Mouse (Mus musculus) heart, postnatal 0 days (tissue): ENCODE results near the gene Sf3a3. TPM values are rescaled to one million over a fixed set of nuclear protein-coding genes. Genes with fewer than 3 reads are reported as not detected.
"Not testable (repeated sequence)": the region's sequence is repeated elsewhere in the genome, so short reads cannot be mapped to it uniquely, and the experiment has no call there.

Experiments used
- ATAC-seq: fragments of 200-750 bp; cut with Nextera tagmentation; 2 replicates; pipeline ENCODE4 v1.8.0; 2017; ENCODE audit warnings: low read depth, moderate number of reproducible peaks, moderate library complexity; ENCODE audit not compliant: insufficient read depth
- DNase-seq: peaks from one replicate; pipeline ENCODE4 v3.0.0-alpha.2; 2016; ENCODE audit warnings: low spot score
- H3K27ac ChIP-seq: fragments of 300-500 bp; sonication (generic); 2 replicates; pipeline ENCODE4 v1.5.1; 2014; ENCODE audit warnings: low read depth, mild to moderate bottlenecking
- H3K27me3 ChIP-seq: fragments of 300-500 bp; sonication (generic); 2 replicates; pipeline ENCODE4 v1.6.1; 2014; ENCODE audit warnings: low read length, mixed read lengths; ENCODE audit not compliant: control insufficient read depth, insufficient read depth
- H3K36me3 ChIP-seq: fragments of 300-500 bp; sonication (generic); replicated peaks from 2 replicates; pipeline ENCODE4 v1.6.1; 2014; ENCODE audit warnings: low read length, mixed read lengths; ENCODE audit not compliant: control insufficient read depth, insufficient read depth
- H3K4me1 ChIP-seq: fragments of 300-500 bp; sonication (generic); 2 replicates; pipeline ENCODE4 v1.6.1; 2014; ENCODE audit warnings: antibody characterized with exemption; ENCODE audit not compliant: control insufficient read depth, insufficient read depth
- H3K4me2 ChIP-seq: fragments of 300-500 bp; sonication (generic); 2 replicates; pipeline ENCODE4 v1.6.1; 2014; ENCODE audit warnings: low read depth, mild to moderate bottlenecking, low read length, moderate library complexity
- H3K4me3 ChIP-seq: fragments of 300-500 bp; sonication (generic); 2 replicates; pipeline ENCODE4 v1.5.1; 2014; ENCODE audit warnings: low read depth, low read length
- H3K9ac ChIP-seq: fragments of 300-500 bp; sonication (generic); replicated peaks from 2 replicates; pipeline ENCODE4 v1.6.1; 2014; ENCODE audit warnings: low read depth, low read length, mixed read lengths
- H3K9me3 ChIP-seq: fragments of 300-500 bp; sonication (generic); replicated peaks from 2 replicates; pipeline ENCODE4 v1.6.1; 2016; ENCODE audit warnings: low read length; ENCODE audit not compliant: control insufficient read depth
- CTCF ChIP-seq: IDR thresholded peaks from 2 replicates; pipeline ENCODE4 v1.5.1; 2016; ENCODE audit warnings: antibody characterized with exemption, control low read depth, low read depth
- EP300 ChIP-seq: IDR thresholded peaks from 2 replicates; pipeline ENCODE4 v1.6.1; 2016; ENCODE audit warnings: antibody characterized with exemption, low read depth
- WGBS: fragments of 180-500 bp; shearing (Covaris S2); extraction: QIAGEN DNeasy Blood & Tissue Kit; methylation state at CpG from one replicate; pipeline ENCODE4 v1.1.7; 2014; 5-methylcytosine and 5-hydroxymethylcytosine counted together
- polyA plus RNA-seq: library from polyadenylated mRNA; unstranded; fragments of >200 nt; fragmentation: Nextera tagmentation; extraction: Ambion mirVana; gene quantifications from 2 replicates; pipeline ENCODE4 v1.2.1, GENCODE M21; 2015
- total RNA-seq: library from RNA; depleted of rRNA; stranded (reverse); fragments of >200 nt; gene quantifications from 2 replicates; pipeline ENCODE4 v1.2.3, GENCODE M21; 2014; ENCODE audit warnings: low replicate concordance

The Sf3a3 gene
- total and polyA plus RNA-seq, 2 experiments from 2014 or later, result 23.6 to 50.6 TPM

DNA sequence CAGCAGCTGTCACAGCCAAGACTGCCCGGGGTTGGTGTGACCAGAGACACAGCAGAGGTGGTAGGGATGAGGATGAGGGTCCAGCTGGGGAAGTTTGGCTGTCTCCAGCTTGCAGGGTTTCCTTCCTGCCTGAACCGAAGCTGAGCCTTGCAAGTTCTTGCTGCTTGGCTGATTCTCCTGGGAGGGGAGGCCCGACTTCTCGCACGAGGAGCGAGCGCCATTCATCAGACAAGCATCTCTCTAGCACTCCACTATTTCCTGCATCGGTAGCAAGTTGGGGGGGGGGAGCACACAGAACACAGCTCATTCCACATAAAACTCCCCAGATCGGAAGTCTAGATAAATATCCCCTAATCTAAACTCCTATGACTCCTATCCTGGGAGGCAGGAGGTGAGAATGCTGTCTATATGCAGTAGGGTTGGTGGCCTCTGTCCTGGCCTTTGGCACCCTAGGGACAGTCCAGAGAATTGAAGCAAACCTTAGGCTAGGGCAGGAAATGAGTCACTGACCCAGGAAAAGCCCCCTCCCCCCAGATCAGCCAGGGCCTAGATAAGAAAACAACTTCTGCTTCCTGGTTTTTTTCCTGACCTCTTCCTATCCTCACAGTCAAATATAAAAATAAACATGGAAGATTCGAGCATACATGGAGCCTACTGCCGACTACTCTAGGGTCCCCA, 9.6 kb upstream of the Sf3a3 start:
- DNase-seq, result peak; percentile 47
- peaks cover 40% of the 10 kb centered on the region for H3K4me1 ChIP-seq
- H3K4me2 ChIP-seq, result peak overlapping the region; percentile 52
- H3K36me3 ChIP-seq, result peaks cover 20% of the 10 kb centered on the region
- WGBS, result 29% methylated on average over 11 of the region's 11 CpGs
- ATAC-seq, result peak; percentile 15
- no peaks in the 10 kb centered on the region for H3K9me3 ChIP-seq
- H3K4me3 ChIP-seq, result peak overlapping the region; percentile 7; the same call in 1 of the 2 replicates
- TF ChIP-seq CTCF, result no peak
- peak; percentile 64; the same call in 1 of the 2 replicates for TF ChIP-seq EP300
- H3K27ac ChIP-seq, result peak overlapping the region; percentile 91
- H3K9ac ChIP-seq, result peak overlapping the region; percentile 44
- H3K27me3 ChIP-seq, result no peaks in the 10 kb centered on the region

DNA sequence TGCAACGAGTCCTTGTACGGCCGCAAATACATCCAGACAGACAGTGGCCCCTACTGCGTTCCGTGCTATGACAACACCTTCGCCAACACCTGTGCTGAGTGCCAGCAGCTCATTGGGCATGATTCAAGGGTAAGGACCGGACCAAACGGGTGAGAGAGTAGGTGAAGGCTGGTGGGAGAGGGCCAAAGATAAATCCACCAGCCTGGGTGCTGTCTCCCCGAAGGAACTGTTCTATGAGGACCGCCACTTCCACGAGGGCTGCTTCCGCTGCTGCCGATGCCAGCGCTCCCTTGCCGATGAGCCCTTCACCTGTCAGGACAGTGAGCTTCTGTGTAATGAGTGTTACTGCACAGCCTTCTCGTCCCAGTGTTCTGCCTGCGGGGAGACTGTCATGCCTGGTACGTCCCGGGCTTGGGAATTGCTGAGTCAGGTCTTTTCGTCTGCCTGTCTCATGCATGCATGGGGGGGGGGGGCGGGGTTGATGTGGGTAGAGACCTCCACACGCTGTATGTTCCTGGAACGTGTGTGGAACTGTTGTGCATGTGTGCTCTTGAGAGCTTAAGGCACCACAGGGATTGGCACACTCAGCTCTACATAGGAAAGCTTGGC, 8.8 kb upstream of the Sf3a3 start:
- Histone ChIP-seq H3K27me3 (no peaks in the 10 kb centered on the region), H3K4me1 (peaks cover 48% of the 10 kb centered on the region), H3K9me3 (no peaks in the 10 kb centered on the region), H3K9ac (no peak overlapping the region), H3K36me3 (peaks cover 20% of the 10 kb centered on the region), H3K4me3 (no peak overlapping the region), H3K4me2 (no peak overlapping the region), H3K27ac (peak overlapping the region; percentile 91)
- TF ChIP-seq EP300, result no peak
- no peak for TF ChIP-seq CTCF
- 79% methylated on average over 23 of the region's 23 CpGs for WGBS
- DNase-seq (no peak), ATAC-seq (no peak)

GRCm38 (mm10) chr4:124707381-124708199, 7.0 kb upstream of the Sf3a3 start:
- 87% methylated on average over 25 of the region's 25 CpGs for WGBS
- H3K36me3 ChIP-seq, result peaks cover 20% of the 10 kb centered on the region
- H3K27ac ChIP-seq, result peak overlapping the region; percentile 91; the same call in 1 of the 2 replicates
- not testable (repeated sequence) for H3K4me3 ChIP-seq, DNase-seq, H3K9ac ChIP-seq, ATAC-seq, H3K4me2 ChIP-seq, H3K9me3 ChIP-seq, H3K27me3 ChIP-seq
- H3K4me1 ChIP-seq, result peaks cover 42% of the 10 kb centered on the region

DNA sequence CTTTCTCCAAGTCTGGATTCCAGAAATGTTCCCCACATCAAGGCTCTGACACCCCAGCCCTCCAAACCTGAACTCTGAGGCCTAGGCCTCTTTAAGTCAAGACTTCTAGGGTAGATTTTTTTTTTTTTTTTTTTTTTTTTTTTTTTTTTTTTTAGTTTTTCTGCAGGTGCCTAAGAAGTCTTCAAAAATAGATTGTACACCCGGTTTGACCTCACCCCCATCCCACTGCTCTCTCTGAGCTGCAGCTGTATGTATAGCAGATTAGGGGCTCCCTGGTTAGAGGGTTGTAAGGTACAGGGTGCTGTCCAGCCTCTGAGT, 6.4 kb upstream of the Sf3a3 start:
- 24% methylated on average over 1 of the region's 1 CpGs for WGBS
- Histone ChIP-seq H3K4me2 (peak overlapping the region; percentile 77; the same call in 1 of the 2 replicates), H3K4me3 (peak overlapping the region; percentile 49; the same call in 1 of the 2 replicates), H3K4me1 (peaks cover 41% of the 10 kb centered on the region), H3K36me3 (peaks cover 20% of the 10 kb centered on the region), H3K27ac (peak overlapping the region; percentile 91)
- not testable (repeated sequence) for ATAC-seq, DNase-seq, H3K9ac ChIP-seq, H3K9me3 ChIP-seq, H3K27me3 ChIP-seq

GRCm38 (mm10) chr4:124708518-124709477, 5.8 kb upstream of the Sf3a3 start:
- Histone ChIP-seq H3K4me2 (peak overlapping the region; percentile 77), H3K4me1 (peaks cover 35% of the 10 kb centered on the region), H3K9me3 (no peaks in the 10 kb centered on the region), H3K4me3 (peak overlapping the region; percentile 49), H3K36me3 (peaks cover 20% of the 10 kb centered on the region), H3K27me3 (no peaks in the 10 kb centered on the region), H3K27ac (peak overlapping the region; percentile 91), H3K9ac (peak overlapping the region; percentile 54)
- DNase-seq (peak; percentile 84), ATAC-seq (peak; percentile 84)
- 1% methylated on average over 40 of the region's 41 CpGs for WGBS
- TF ChIP-seq CTCF (peak; percentile 32), EP300 (peak; percentile 69)
